Mouse (Mus musculus) heart, adult 9 months (tissue): ENCODE results near the gene Hivep1.
A peak's percentile ranks its signal among the peaks of the same experiment; 100 is the strongest.

Experiments used
- DNase-seq, 2 experiments: peaks; one replicate each; pipeline ENCODE4 v3.0.0; 2022; ENCODE audit warnings: low spot score in 2 of 2

The Hivep1 gene

GRCm38 (mm10) chr13:42113601-42114000, 61.8 kb downstream of the Hivep1 start:
- no peak for DNase-seq

GRCm38 (mm10) chr13:42116301-42116700, 64.5 kb downstream of the Hivep1 start:
- DNase-seq, result no peak

- DNase-seq, result no peak
Measured at GRCm38 (mm10) chr13:42119062-42119461, 67.2 kb downstream of the Hivep1 start.

DNA sequence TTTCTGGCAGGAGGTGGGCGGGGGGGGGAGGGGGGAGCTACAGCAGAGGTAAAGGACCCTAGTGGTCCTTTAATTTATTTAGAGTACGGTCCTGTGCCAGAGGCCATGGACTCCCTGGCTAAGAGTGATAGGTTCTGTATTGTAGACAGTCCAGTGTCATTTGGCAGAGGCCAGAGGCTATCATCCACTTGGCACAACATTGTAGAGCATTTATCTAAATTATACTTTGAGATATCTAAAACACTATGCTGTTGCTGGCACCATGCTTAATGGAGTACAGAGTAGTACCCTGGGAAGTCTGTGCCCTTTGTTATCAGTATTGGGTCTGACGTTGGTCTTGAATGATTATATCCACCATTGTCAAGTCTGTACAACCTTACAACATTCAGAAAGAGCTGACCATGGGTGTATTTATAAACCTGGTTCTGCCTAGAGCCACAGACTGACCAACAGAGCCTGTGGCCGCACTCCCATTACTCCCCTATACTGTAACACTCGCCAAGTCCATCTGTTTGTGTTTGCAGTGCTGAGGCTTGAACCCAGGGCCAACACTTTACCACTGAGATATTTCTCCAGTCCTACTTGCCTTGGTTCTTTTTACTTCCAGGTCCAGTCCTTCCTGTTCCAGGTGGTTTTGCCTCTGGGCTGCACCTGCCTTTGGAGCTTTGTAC, 69.4 kb downstream of the Hivep1 start:
- no peak for DNase-seq

DNA sequence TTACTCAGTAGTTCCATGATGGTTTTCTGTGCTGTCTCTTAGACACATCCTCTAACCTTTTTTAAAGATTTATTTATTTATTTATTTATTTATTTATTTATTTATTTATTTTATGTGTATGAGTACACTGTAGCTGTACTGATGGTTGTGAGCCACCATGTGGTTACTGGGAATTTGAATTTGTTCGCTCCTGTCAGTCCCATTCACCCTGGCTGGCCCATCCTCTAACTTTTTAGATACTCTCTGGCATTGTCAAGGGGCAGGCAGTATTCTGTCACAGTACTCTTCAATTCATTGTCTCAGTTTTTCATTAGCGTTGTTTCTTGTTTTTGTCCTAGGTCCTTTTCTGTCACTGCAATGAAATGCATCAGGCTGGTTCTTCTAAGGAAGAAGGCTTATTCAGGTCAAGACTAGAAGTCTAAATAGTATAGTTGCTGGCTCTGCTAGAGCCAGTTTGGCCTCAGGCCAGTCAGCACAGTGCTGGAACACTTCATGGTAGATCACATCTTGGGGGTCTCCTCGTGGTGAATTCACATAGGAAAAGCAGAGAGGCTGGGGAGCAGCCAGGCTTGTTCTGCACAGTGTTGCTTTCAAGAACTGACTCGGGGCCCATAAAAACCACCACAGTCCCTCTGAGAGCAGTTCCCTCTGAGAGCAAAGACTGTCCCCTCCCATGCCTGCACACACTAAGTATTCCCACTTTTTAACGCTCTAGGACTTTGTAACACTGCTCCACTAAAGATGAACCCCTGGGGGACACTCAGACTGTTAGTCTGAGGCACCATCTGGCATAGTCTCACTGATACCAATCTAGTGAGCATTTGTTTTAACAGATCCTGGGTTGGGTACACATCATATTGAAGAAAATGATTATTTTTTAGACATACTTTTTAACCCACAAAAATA, 70.2 kb downstream of the Hivep1 start:
- DNase-seq, result no peak

- no peak for DNase-seq
Measured at GRCm38 (mm10) chr13:42144627-42145026, 92.8 kb downstream of the Hivep1 start.

GRCm38 (mm10) chr13:42149328-42150071, 97.7 kb downstream of the Hivep1 start:
- no peak for DNase-seq

GRCm38 (mm10) chr13:42150072-42150450, 98.2 kb downstream of the Hivep1 start:
- DNase-seq, result no peak

GRCm38 (mm10) chr13:42150462-42151127, 98.8 kb downstream of the Hivep1 start:
- peak in 1 of 2 experiments; percentile 17 for DNase-seq

GRCm38 (mm10) chr13:42158259-42158658, 106.4 kb downstream of the Hivep1 start:
- DNase-seq, result no peak

GRCm38 (mm10) chr13:42159416-42160185, 107.8 kb downstream of the Hivep1 start:
- no peak for DNase-seq

DNA sequence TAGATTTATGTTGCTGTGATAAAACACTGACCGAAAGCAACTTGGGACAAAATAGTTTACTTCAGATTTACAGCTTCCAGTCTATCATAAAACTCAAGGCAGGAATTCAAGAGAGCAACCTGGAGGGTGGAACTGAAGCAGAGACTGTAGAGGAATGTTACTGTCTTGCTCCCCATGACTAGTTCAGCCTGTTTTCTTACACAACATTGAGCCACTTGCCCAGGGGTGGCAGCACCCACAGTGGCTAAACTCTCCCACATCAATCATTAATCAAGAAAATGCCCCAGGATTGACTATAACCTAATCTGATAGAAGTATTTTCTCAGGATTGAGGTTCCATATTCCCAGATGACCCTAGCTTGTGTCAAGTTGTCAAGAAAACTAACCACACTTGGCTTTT, 119.0 kb downstream of the Hivep1 start:
- DNase-seq, result no peak

- DNase-seq, result peak in 1 of 2 experiments; percentile 10
Measured at GRCm38 (mm10) chr13:42174827-42175420, 123.1 kb downstream of the Hivep1 start.

DNA sequence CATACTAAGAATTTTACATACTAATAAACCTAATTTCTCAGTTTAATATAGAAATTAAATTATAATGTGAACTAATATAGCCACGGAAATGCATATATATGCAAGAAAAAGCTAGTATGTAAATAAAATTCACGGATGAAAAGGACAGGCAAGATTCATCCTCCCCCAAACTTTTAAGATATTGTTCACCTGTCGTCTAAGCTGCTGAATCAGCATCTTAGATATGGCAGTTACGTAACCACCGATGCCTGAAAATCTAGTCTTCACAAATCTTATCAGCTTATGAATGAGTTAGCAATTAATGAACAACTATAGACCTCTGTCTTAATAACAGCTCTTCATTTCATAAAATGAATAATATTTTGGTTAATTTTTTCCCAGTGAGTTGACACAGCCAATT, 130.8 kb downstream of the Hivep1 start:
- no peak for DNase-seq

DNA sequence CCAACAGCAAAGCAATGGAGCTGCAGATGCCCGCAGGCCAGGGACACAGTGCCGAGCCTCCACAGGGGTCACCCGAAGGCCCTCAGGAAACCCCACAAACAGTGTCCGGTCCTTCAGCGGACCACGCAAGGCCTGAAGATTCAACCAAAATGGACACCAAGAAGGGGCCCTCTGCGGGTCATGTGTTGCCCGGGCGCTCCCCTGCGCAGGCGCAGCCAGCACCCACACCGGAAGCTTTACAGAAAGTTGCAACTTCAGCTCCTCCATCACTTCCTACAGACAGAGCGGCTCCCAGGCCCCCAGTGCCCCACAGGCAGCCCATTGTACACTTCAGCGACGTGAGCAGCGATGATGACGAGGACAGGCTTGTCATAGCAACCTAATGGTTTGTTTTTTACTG, 132.3 kb downstream of the Hivep1 start:
- no peak for DNase-seq

DNA sequence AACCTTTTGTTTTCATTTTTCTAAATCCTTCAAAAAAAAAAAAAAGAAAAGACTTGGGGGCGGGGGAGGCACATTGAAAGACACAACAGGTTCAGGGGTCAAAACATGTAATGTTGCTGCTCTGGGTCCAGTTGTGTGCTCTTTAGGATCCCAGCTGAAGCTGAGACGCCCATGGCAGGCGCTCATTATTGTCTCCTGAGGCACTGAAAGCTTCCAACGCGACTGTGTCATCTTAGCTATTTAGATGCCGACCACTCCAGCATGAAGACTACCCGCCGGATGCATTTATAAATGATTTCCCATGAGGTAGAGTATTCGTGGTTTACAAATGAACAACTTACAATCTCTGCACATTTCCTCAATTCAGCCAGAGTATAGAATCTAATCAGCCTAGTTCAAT, 141.2 kb downstream of the Hivep1 start:
- no peak for DNase-seq

DNA sequence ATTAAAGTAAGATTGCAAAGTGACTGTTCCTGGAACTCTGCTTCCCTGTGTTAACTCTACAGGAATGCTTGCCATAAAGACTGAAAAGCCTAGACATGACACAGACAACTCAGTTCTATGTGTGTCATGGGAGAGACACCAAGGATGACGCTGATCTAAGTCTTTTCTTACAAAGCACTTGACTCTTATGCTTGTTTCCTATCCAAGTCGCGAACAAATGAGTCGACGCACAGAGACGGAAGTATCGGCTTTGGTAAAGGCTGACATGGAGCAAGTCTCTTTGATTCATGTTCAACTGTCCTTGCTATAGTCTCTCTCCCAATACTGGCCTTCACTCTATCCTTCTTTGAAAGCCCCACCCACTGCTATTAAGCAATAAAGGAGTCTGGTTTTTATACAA, 143.8 kb downstream of the Hivep1 start:
- no peak for DNase-seq

GRCm38 (mm10) chr13:42197656-42198055, 145.8 kb downstream of the Hivep1 start:
- no peak for DNase-seq

- DNase-seq, result no peak
Measured at GRCm38 (mm10) chr13:42213556-42213955, 161.7 kb downstream of the Hivep1 start.

GRCm38 (mm10) chr13:42222401-42222800, 170.6 kb downstream of the Hivep1 start:
- no peak for DNase-seq

GRCm38 (mm10) chr13:42228849-42229248, 177.0 kb downstream of the Hivep1 start:
- no peak for DNase-seq
